Mouse (Mus musculus) myocyte (in vitro differentiated cells): ENCODE results near the gene Pknox2. TPM values are rescaled to one million over a fixed set of nuclear protein-coding genes. Genes with fewer than 3 reads are reported as not detected.

Source experiments
- H3K27me3 ChIP-seq: one replicate; pipeline ENCODE4 v1.6.1; 2011; ENCODE audit not compliant: control insufficient read depth, insufficient read depth, insufficient read length
- H3K36me3 ChIP-seq: one replicate; pipeline ENCODE4 v1.6.1; 2011; ENCODE audit not compliant: control insufficient read depth, insufficient read depth
- H3K4me2 ChIP-seq: one replicate; pipeline ENCODE4 v1.6.1; 2011; ENCODE audit warnings: low read depth, control low read depth
- H3K4me3 ChIP-seq: one replicate; pipeline ENCODE4 v1.5.1; 2011; ENCODE audit warnings: mild to moderate bottlenecking, control low read depth, moderate library complexity
- H3K79me2 ChIP-seq: one replicate; pipeline ENCODE4 v1.6.1; 2011; ENCODE audit not compliant: control insufficient read depth, insufficient read depth
- H3ac ChIP-seq: one replicate; pipeline ENCODE4 v1.6.1; 2011; ENCODE audit not compliant: control insufficient read depth, insufficient read length
- CEBPB ChIP-seq: IDR thresholded peaks from 2 replicates; pipeline ENCODE4 v1.6.1; 2011; ENCODE audit warnings: mild to moderate bottlenecking, moderate library complexity; ENCODE audit not compliant: poor library complexity, insufficient read depth, severe bottlenecking
- E2F4 ChIP-seq: IDR thresholded peaks from one replicate; pipeline ENCODE4 v1.6.1; 2011; ENCODE audit warnings: mild to moderate bottlenecking, control low read depth, moderate library complexity; ENCODE audit not compliant: insufficient read depth
- MAX ChIP-seq: IDR thresholded peaks from one replicate; pipeline ENCODE4 v1.6.1; 2011; ENCODE audit warnings: low read depth, mild to moderate bottlenecking, control low read depth
- MYOD1 ChIP-seq, 3 experiments: IDR thresholded peaks; one replicate each; pipeline ENCODE4 v1.6.1; 2011; ENCODE audit warnings: control low read depth in 2 of 3, low read depth in 2 of 3, mild to moderate bottlenecking in 2 of 3, moderate library complexity in 1 of 3; ENCODE audit not compliant: insufficient read length in 2 of 3, control insufficient read depth in 1 of 3
- MYOG ChIP-seq, 3 experiments: IDR thresholded peaks; one replicate each; pipeline ENCODE4 v1.6.1; 2011; ENCODE audit warnings: control low read depth in 2 of 3, low read depth in 2 of 3, mild to moderate bottlenecking in 2 of 3; ENCODE audit not compliant: insufficient read length in 2 of 3, control insufficient read depth in 1 of 3, insufficient read depth in 1 of 3
- POLR2A ChIP-seq: IDR thresholded peaks from one replicate; pipeline ENCODE4 v1.6.1; 2011; ENCODE audit warnings: low read depth, mild to moderate bottlenecking, control low read depth, moderate library complexity; ENCODE audit not compliant: insufficient read length
- POLR2AphosphoS2 ChIP-seq: IDR thresholded peaks from one replicate; pipeline ENCODE4 v1.6.1; 2011; ENCODE audit warnings: low read depth, control low read depth; ENCODE audit not compliant: insufficient read length
- REST ChIP-seq: IDR thresholded peaks from one replicate; pipeline ENCODE4 v1.6.1; 2011; ENCODE audit warnings: mild to moderate bottlenecking, control low read depth, moderate library complexity; ENCODE audit not compliant: insufficient read depth, insufficient read length
- SRF ChIP-seq: IDR thresholded peaks from one replicate; pipeline ENCODE4 v1.6.1; 2011; ENCODE audit warnings: low read depth; ENCODE audit not compliant: control insufficient read depth, insufficient read length
- TCF12 ChIP-seq: IDR thresholded peaks from one replicate; pipeline ENCODE4 v1.6.1; 2011; ENCODE audit warnings: mild to moderate bottlenecking, control low read depth; ENCODE audit not compliant: poor library complexity, insufficient read depth, severe bottlenecking
- TCF3 ChIP-seq: IDR thresholded peaks from one replicate; pipeline ENCODE4 v1.6.1; 2011; ENCODE audit warnings: low read depth, control low read depth; ENCODE audit not compliant: insufficient read length
- USF1 ChIP-seq: IDR thresholded peaks from one replicate; pipeline ENCODE4 v1.6.1; 2011; ENCODE audit warnings: low read depth, mild to moderate bottlenecking, control low read depth, moderate library complexity
- polyA plus RNA-seq: library from polyadenylated mRNA; unstranded; fragments of >200 nt; fragmentation: generic; extraction: Trizol; gene quantifications from one replicate; pipeline ENCODE4 v1.2.1, GENCODE M21; 2012; ENCODE audit warnings: missing spikeins

Gene Pknox2
- polyA plus RNA-seq, 1 experiment = 20.4 TPM

GRCm38 (mm10) chr9:37053041-37053440, 94.2 kb downstream of the Pknox2 start:
- TF ChIP-seq USF1 = no peak
- TF ChIP-seq E2F4 = no peak
- TF ChIP-seq MYOG (IDR thresholded peaks at IDR 0.05; ENCODE audit: control insufficient read depth in 1 of 3, insufficient read depth in 1 of 3, insufficient read length in 2 of 3, low read depth in 2 of 3) = peak; percentile 27 to 75 (median 61)
- peak; percentile 52 to 94 (median 92) for TF ChIP-seq MYOD1 (IDR thresholded peaks at IDR 0.05; ENCODE audit: control insufficient read depth in 1 of 3, insufficient read length in 2 of 3, low read depth in 2 of 3)
- TF ChIP-seq POLR2AphosphoS2 = no peak
- no peak for TF ChIP-seq SRF
- TF ChIP-seq REST = no peak
- peak; percentile 51 for TF ChIP-seq TCF3
- no peak for TF ChIP-seq CEBPB
- peak; percentile 96 for TF ChIP-seq TCF12
- TF ChIP-seq MAX = no peak
- TF ChIP-seq POLR2A = no peak
- Histone ChIP-seq H3K27me3 (no peaks in the 10 kb centered on the region), H3K4me3 (peak overlapping the region; percentile 6), H3K4me2 (peak overlapping the region; percentile 65), H3ac (no peak overlapping the region), H3K36me3 (peaks cover 4% of the 10 kb centered on the region), H3K79me2 (peaks cover 3% of the 10 kb centered on the region)

- H3K4me3 ChIP-seq = no peak overlapping the region
- H3K79me2 ChIP-seq = peaks cover 3% of the 10 kb centered on the region
- TF ChIP-seq TCF12 (no peak), SRF (no peak), MYOD1 (IDR thresholded peaks at IDR 0.05; ENCODE audit: control insufficient read depth in 1 of 3, insufficient read length in 2 of 3, low read depth in 2 of 3) (peak in 2 of 3 experiments; percentile 59 to 64), MYOG (IDR thresholded peaks at IDR 0.05; ENCODE audit: control insufficient read depth in 1 of 3, insufficient read depth in 1 of 3, insufficient read length in 2 of 3, low read depth in 2 of 3) (no peak)
- H3K4me2 ChIP-seq = no peak overlapping the region
- H3K27me3 ChIP-seq = no peaks in the 10 kb centered on the region
- peaks cover 4% of the 10 kb centered on the region for H3K36me3 ChIP-seq
- no peak overlapping the region for H3ac ChIP-seq
Measured at GRCm38 (mm10) chr9:37051669-37052068, 95.5 kb downstream of the Pknox2 start.

GRCm38 (mm10) chr9:37047490-37047889, 99.7 kb downstream of the Pknox2 start:
- Histone ChIP-seq H3K79me2 (peaks cover 3% of the 10 kb centered on the region), H3K27me3 (no peaks in the 10 kb centered on the region), H3K36me3 (peaks cover 4% of the 10 kb centered on the region), H3K4me3 (no peak overlapping the region), H3ac (no peak overlapping the region), H3K4me2 (peak overlapping the region; percentile 63)
- peak; percentile 76 for TF ChIP-seq USF1
- TF ChIP-seq MYOD1 (IDR thresholded peaks at IDR 0.05; ENCODE audit: control insufficient read depth in 1 of 3, insufficient read length in 2 of 3, low read depth in 2 of 3) = no peak
- TF ChIP-seq E2F4 = no peak

GRCm38 (mm10) chr9:37045875-37046274, 101.3 kb downstream of the Pknox2 start:
- Histone ChIP-seq H3K79me2 (peaks cover 3% of the 10 kb centered on the region), H3K27me3 (no peaks in the 10 kb centered on the region), H3K36me3 (peaks cover 4% of the 10 kb centered on the region), H3K4me2 (no peak overlapping the region), H3K4me3 (no peak overlapping the region), H3ac (no peak overlapping the region)
- TF ChIP-seq E2F4 = no peak
- no peak for TF ChIP-seq POLR2AphosphoS2
- no peak for TF ChIP-seq POLR2A
- TF ChIP-seq REST = no peak
- no peak for TF ChIP-seq CEBPB
- TF ChIP-seq MAX = no peak

GRCm38 (mm10) chr9:37044165-37044564, 103.0 kb downstream of the Pknox2 start:
- no peak for TF ChIP-seq MYOG (IDR thresholded peaks at IDR 0.05; ENCODE audit: control insufficient read depth in 1 of 3, insufficient read depth in 1 of 3, insufficient read length in 2 of 3, low read depth in 2 of 3)
- TF ChIP-seq MAX = no peak
- no peak for TF ChIP-seq POLR2AphosphoS2
- no peak for TF ChIP-seq TCF12
- TF ChIP-seq POLR2A = no peak
- TF ChIP-seq SRF = no peak
- TF ChIP-seq MYOD1 (IDR thresholded peaks at IDR 0.05; ENCODE audit: control insufficient read depth in 1 of 3, insufficient read length in 2 of 3, low read depth in 2 of 3) = no peak
- no peak for TF ChIP-seq E2F4
- TF ChIP-seq USF1 = no peak
- TF ChIP-seq CEBPB = no peak
- TF ChIP-seq REST = no peak
- no peak for TF ChIP-seq TCF3
- Histone ChIP-seq H3K4me2 (no peak overlapping the region), H3ac (no peak overlapping the region), H3K4me3 (no peak overlapping the region), H3K27me3 (no peaks in the 10 kb centered on the region), H3K36me3 (no peaks in the 10 kb centered on the region), H3K79me2 (peaks cover under 1% of the 10 kb centered on the region)
